Mouse (Mus musculus): ENCODE results near the gene Olfr1373.

The Olfr1373 gene

GRCm38 (mm10) chr11:52105503-52105902 lies 39.8 kb downstream of the Olfr1373 start:
- DNase-seq, result no peak

DNA sequence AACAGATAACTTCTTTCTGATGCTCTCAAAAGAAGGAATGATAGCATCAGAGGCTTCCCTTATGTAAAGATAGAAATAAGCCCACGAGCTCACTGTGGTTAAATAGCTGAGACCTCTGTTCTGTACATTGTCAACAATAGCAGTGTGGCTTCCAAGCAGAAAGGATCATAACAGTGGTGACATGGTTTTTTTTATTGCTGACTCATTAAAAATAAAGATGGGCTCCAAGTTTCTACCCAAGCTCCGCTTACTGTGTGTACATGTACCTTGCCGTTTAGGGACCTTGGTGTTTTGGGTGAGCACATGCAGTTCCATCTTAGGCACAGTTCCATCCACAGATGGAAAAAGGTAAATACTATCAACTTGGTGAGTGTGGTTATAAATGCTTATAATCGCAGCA lies 42.4 kb downstream of the Olfr1373 start:
- DNase-seq, result no peak

- DNase-seq, result no peak
These were observed 45.5 kb downstream of the Olfr1373 start for GRCm38 (mm10) chr11:52099771-52100219.

DNA sequence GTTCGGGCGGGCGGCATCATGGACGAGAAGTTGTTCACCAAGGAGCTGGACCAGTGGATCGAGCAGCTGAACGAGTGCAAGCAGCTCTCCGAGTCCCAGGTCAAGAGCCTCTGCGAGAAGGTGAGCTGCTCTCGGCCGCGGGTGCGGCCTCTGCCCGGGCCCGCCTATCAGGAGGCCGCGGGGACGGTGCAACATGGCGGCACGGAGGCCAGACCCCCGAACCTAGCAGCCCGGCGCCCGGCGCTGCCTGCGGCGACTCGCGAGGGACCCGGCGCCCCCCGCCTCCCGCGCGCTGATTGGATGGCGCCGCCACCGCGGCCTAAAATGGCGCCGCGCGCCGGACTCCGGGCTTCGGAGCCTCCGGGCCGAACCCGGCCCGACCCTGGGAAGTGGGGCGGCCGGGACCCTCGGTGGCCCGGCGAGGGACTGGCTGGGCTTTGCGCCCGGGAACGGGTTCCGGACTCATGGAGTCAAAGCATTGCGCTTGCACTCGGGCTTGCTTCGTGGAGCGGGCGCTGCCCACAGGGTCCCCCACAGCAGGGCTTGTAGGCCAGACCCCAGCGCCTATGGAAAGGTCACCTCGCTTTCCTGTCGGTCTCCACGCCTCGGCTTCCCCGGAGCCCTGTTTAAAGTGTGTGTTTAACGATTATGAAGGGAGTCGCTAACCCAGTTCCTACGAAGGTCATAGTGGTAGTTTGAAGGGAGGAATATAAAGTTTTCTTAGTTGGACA lies 46.1 kb downstream of the Olfr1373 start:
- peak; percentile 69 for DNase-seq

- DNase-seq, result peak; percentile 99
These were observed 46.9 kb downstream of the Olfr1373 start, which contains the start of gene Ppp2ca for GRCm38 (mm10) chr11:52098398-52098946. Ppp2ca (plus strand) TSS chr11:52098681.

- no peak for DNase-seq
These were observed 47.7 kb downstream of the Olfr1373 start for GRCm38 (mm10) chr11:52097596-52097995.

- no peak for DNase-seq
These were observed 48.3 kb downstream of the Olfr1373 start for GRCm38 (mm10) chr11:52097016-52097415.
